Mouse (Mus musculus) stomach, embryonic 16.5 days (tissue): ENCODE results near the gene Gpr15. TPM values are rescaled to one million over a fixed set of nuclear protein-coding genes. Genes with fewer than 3 reads are reported as not detected.

Experiments used
- ATAC-seq: fragments of 200-750 bp; cut with Nextera tagmentation; 2 replicates; pipeline ENCODE4 v1.8.0; 2017; ENCODE audit warnings: moderate number of reproducible peaks, moderate TSS enrichment; ENCODE audit not compliant: insufficient read depth, low FRiP score
- H3K27ac ChIP-seq: fragments of 300-500 bp; sonication (generic); 2 replicates; pipeline ENCODE4 v1.5.1; 2014; ENCODE audit warnings: low read length
- H3K27me3 ChIP-seq: fragments of 300-500 bp; sonication (generic); 2 replicates; pipeline ENCODE4 v1.6.1; 2014; ENCODE audit warnings: low read length, control low read depth, mixed read lengths; ENCODE audit not compliant: control insufficient read depth, insufficient read depth
- H3K36me3 ChIP-seq: fragments of 300-500 bp; sonication (generic); 2 replicates; pipeline ENCODE4 v1.6.1; 2014; ENCODE audit warnings: low read length; ENCODE audit not compliant: control insufficient read depth, insufficient read depth
- H3K4me1 ChIP-seq: fragments of 300-500 bp; sonication (generic); 2 replicates; pipeline ENCODE4 v1.6.1; 2014; ENCODE audit warnings: low read length, control low read depth, mixed read lengths; ENCODE audit not compliant: control insufficient read depth, insufficient read depth
- H3K4me2 ChIP-seq: fragments of 300-500 bp; sonication (generic); 2 replicates; pipeline ENCODE4 v1.6.1; 2014; ENCODE audit warnings: low read depth, low read length, mixed read lengths
- H3K4me3 ChIP-seq: fragments of 300-500 bp; sonication (generic); replicated peaks from 2 replicates; pipeline ENCODE4 v1.5.1; 2014; ENCODE audit warnings: mild to moderate bottlenecking, low read length
- H3K9ac ChIP-seq: fragments of 300-500 bp; sonication (generic); 2 replicates; pipeline ENCODE4 v1.6.1; 2014; ENCODE audit warnings: low read length
- H3K9me3 ChIP-seq: fragments of 300-500 bp; sonication (generic); replicated peaks from 2 replicates; pipeline ENCODE4 v1.6.1; 2016; ENCODE audit warnings: low read length, control low read depth; ENCODE audit not compliant: control insufficient read depth
- WGBS: fragments of 180-500 bp; shearing (Covaris S2); extraction: QIAGEN DNeasy Blood & Tissue Kit; methylation state at CpG from one replicate; pipeline ENCODE4 v1.1.7; 2014; 5-methylcytosine and 5-hydroxymethylcytosine counted together
- microRNA-seq: library from miRNA; unstranded; fragments of <30 nt; microRNA quantifications from one replicate; pipeline ENCODE4, GENCODE M21; 2016
- polyA plus RNA-seq: library from polyadenylated mRNA; unstranded; fragments of >200 nt; fragmentation: Nextera tagmentation; extraction: Ambion mirVana; gene quantifications from 2 replicates; pipeline ENCODE4 v1.2.1, GENCODE M21; 2015

Gpr15 gene
- polyA plus RNA-seq, 1 experiment from 2014 or later: not detected

DNA sequence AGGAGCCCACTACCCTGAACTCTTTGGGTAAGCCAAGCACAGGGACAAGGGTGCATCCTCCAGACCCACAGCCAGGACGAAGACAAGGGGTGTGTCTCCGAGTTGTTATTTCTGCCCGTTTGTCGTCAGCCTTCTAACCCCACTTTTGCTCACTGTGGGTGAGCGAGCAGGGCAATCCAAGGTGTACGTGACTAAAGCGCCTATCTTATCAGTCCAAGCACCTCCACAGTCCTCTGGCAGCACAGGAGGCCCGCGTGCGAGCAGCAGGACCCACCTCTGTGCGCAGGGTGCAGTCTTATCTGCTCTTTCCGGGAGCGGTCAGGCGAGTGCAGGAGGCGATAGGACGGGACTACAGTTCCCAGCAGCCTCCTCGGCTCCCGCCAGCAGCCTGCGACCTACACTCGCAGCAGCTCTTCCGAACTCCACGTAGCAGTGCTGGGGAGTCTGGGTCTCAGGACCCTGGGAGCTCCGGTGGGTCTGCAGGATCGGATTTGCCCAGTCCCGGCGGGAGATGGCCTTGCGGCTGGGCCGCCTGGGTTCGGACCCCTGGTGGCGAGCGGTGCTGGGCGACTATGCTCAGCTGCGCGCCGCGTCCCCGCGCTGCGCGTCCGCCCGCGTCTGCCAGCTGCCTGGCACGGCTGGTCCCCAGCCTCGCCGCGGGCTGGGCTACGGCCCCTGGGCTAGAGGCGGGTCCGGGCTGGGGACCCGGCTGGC, 48.8 kb downstream of the Gpr15 start, which contains the start of gene Cpox:
Cpox (plus strand) TSS at position 376 of the 714 bp plus-strand sequence.
- peak; percentile 99 for ATAC-seq
- Histone ChIP-seq H3K27me3 (no peaks in the 10 kb centered on the region), H3K4me3 (peak within 1 kb of the TSS; percentile 94), H3K9me3 (no peaks in the 10 kb centered on the region), H3K4me2 (peak within 1 kb of the TSS; percentile 76), H3K27ac (peak within 1 kb of the TSS; percentile 90), H3K9ac (peak within 1 kb of the TSS; percentile 95), H3K36me3 (peaks cover 13% of the 10 kb centered on the region; the same call in 1 of the 2 replicates), H3K4me1 (peaks cover 11% of the 10 kb centered on the region; the same call in 1 of the 2 replicates)
- WGBS: under 1% methylated on average over 51 of the region's 51 CpGs

GRCm38 (mm10) chr16:58669264-58669663, 49.6 kb downstream of the Gpr15 start:
- Histone ChIP-seq H3K9me3 (no peaks in the 10 kb centered on the region), H3K4me2 (peak overlapping the region; percentile 76), H3K4me1 (peaks cover 11% of the 10 kb centered on the region; the same call in 1 of the 2 replicates), H3K27me3 (no peaks in the 10 kb centered on the region), H3K27ac (peak overlapping the region; percentile 90), H3K4me3 (0 out of 2 replicates have a peak overlapping the region, but pooled peaks have one; percentile 94), H3K9ac (no peak overlapping the region), H3K36me3 (peaks cover 9% of the 10 kb centered on the region; the same call in 1 of the 2 replicates)
- ATAC-seq: no peak
- WGBS: 36% methylated on average over 5 of the region's 5 CpGs

- WGBS: 83% methylated on average over 3 of the region's 3 CpGs
- Histone ChIP-seq H3K27ac (no peak overlapping the region), H3K27me3 (no peaks in the 10 kb centered on the region), H3K9me3 (no peaks in the 10 kb centered on the region), H3K4me3 (no peak overlapping the region), H3K9ac (no peak overlapping the region), H3K4me2 (no peak overlapping the region), H3K4me1 (peaks cover 11% of the 10 kb centered on the region; the same call in 1 of the 2 replicates), H3K36me3 (0 out of 2 replicates have a peak, but pooled peaks cover 6% of the 10 kb centered on the region)
- no peak for ATAC-seq
These were observed 50.3 kb downstream of the Gpr15 start for GRCm38 (mm10) chr16:58668586-58668985.

Small RNA genes lying within 50 kb of the gene (microRNA-seq; reads per million reads assigned to microRNA genes)
- not detected for gene Gm27564

Other genes starting within 250 kb of the Gpr15 start
- gene St3gal6, start 194.8 kb downstream of the Gpr15 start, polyA plus RNA-seq: 11.7 and 14.7 TPM in 2 replicates
- gene Gm813, start 102.1 kb downstream of the Gpr15 start, polyA plus RNA-seq: not detected in 2 replicates
- gene E330017A01Rik, start 80.3 kb downstream of the Gpr15 start, polyA plus RNA-seq: not detected in 2 replicates
- gene Cpox, start 48.8 kb downstream of the Gpr15 start, polyA plus RNA-seq: 40.4 and 41.1 TPM in 2 replicates
- 125 and 138 TPM in 2 replicates for gene Cldnd1, start 8.8 kb upstream of the Gpr15 start, polyA plus RNA-seq
- not detected in 2 replicates for gene Olfr172, start 44.1 kb upstream of the Gpr15 start, polyA plus RNA-seq
- gene Olfr173, start 81.2 kb upstream of the Gpr15 start, polyA plus RNA-seq: not detected in 2 replicates
- gene Olfr175-ps1, start 107.7 kb upstream of the Gpr15 start, polyA plus RNA-seq: not detected in 2 replicates
- not detected in 2 replicates for gene Olfr177, start 155.7 kb upstream of the Gpr15 start, polyA plus RNA-seq
- not detected in 2 replicates for gene Olfr178, start 173.0 kb upstream of the Gpr15 start, polyA plus RNA-seq
- gene Olfr181, start 209.7 kb upstream of the Gpr15 start, polyA plus RNA-seq: not detected in 2 replicates
- gene Olfr180, start 210.3 kb upstream of the Gpr15 start, polyA plus RNA-seq: not detected in 2 replicates